Mouse (Mus musculus) C2C12 (cell line): ENCODE measurements at regions not wholly inside any gene's neighbourhood (a gene's known extent, or its start where the extent isn't known, plus 50 kb on each side); places are given as distances from the start of the nearest gene placed in this dataset.

Source experiments
- CTCF ChIP-seq: IDR thresholded peaks from one replicate; pipeline ENCODE4 v1.5.1; 2011; ENCODE audit not compliant: control insufficient read depth, insufficient read depth, insufficient read length
- MYOG ChIP-seq: IDR thresholded peaks from one replicate; pipeline ENCODE4 v1.6.1; 2011; ENCODE audit not compliant: control insufficient read depth, insufficient read length; ENCODE audit errors: extremely low read depth

- TF ChIP-seq CTCF (no peak), MYOG (no peak)
These were observed 124.9 kb upstream of the Atp5g3 start for GRCm38 (mm10) chr2:74036043-74036442.
